Mouse (Mus musculus) frontal cortex, postnatal 36 days (tissue): ENCODE measurements around the gene Kansl3.

Experiments used
- DNase-seq, 2 experiments: peaks; one replicate each; pipeline ENCODE4 v3.0.0; 2022; ENCODE audit warnings: low spot score in 2 of 2

Gene Kansl3

GRCm38 (mm10) chr1:36321829-36322573 is 47.0 kb downstream of the Kansl3 start:
- DNase-seq, result no peak

DNA sequence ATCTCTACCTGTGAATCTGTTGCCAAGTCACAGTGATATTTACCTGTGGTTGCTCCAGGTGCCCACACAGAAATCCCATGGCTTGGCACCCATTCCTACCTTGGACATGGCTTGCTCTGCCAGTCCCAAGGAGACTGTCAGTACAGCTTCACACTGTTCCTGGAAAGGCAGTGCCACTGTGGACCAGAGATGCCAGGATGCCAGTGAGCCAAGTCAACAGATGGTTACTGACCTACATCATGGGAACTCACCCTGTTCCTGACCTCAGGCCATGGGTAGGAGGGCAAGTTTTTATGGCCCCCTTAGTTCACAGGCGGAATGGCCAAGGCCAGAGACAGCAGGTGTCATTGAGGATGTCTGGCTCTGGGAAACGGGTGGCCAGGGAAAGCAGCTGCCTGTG is 47.8 kb downstream of the Kansl3 start:
- DNase-seq, result no peak

DNA sequence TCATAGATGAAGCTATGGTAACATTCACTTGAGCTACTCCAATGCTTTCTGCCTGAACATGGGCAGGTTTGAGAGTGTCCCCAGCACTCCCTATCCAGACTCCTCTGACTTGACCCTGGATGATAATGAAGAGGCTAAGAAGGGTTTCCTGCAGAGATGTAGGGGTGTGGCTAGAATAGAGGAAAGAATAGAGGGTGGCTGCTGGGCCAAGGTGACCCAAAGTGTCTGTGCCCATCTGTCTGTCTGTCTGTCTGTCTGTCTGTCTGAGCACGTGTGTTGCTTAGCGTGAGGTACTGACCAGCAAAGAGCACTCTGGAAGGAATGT is 53.2 kb downstream of the Kansl3 start:
- no peak for DNase-seq

DNA sequence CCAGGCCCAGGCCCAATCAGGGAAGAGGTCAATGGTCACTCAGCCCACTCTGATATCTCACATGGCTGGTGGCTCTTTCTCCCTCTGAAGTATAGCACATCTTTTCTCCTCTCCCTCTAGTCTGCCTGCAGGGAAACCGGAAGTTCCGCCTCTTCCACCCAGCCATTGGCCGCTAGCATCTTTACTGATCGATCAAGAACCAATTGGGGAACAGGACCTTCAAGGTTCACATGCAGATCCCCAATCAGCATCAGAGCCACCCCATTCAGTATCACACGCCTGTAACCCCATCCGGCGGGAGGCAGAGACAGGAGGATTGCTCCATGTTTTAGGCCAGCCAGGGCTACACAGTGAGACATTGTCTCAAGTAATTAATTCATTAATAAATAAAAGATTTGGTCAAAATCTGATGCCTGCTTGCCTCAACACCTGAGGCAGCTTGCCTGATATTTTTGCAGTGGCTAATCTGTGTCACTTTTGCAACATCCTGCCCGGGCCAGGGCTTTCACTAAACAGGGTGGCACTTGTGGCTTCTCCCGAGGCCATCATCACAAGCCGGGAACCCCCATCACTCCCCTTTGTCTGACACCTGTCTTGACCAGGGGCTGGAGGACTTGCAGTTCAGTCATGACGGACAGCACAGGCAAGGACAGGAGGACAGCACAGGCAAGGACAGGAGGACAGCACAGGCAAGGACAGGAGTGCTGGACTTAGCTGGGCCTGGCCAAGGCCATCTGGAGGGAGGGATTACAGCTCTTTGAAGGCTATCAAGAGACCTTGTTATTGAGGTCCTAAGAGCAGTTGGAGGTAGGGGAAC is 53.8 kb downstream of the Kansl3 start:
- DNase-seq, result no peak

GRCm38 (mm10) chr1:36309498-36309901 is 59.5 kb downstream of the Kansl3 start:
- DNase-seq, result peak; percentile 34 to 45

- DNase-seq, result no peak
Observed at GRCm38 (mm10) chr1:36308966-36309475, 60.0 kb downstream of the Kansl3 start.

GRCm38 (mm10) chr1:36308451-36308901 is 60.5 kb downstream of the Kansl3 start:
- DNase-seq, result no peak

DNA sequence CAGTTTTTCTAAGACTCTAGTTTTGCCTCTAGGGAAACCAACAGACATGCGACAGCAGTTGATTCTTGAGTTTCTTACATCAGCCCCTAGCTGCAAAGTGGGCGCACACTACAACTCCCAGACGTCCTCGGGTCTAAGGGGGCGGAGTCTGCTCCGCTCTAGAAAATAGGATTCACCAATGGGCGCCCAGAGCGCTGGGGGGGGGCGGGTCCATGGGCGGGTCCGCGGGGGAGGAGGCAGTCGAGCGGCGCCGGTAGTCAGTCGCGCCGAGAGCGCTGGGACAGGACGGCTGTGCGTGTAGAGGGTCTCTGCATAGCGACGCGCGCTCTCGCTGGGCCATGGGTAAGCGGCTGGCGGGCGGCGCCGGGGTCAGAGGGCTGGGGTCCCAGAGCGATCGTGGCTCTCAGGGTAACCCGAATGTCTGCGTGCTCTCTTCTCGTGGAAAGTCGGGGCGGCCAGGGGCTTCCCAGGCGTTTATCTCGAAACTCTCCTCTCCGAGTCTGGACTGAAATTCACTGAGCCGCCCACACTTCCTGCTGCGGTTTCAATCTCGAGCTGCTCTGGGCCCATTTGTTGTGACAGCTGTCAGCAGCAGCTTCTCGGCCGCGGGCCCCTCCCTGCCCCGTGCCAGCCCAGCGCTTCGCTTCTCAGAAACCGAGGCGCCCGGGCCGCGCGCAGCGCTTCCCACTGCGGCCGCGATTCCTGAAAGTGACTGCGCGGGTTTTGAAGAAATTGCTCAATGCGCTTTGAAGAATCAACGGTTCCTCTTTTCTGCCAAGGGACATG is 61.3 kb downstream of the Kansl3 start, which contains the start of gene Arid5a:
Gene Arid5a (plus strand): TSS at position 239 of the 786 bp plus-strand sequence.
- peak; percentile 76 to 84 for DNase-seq

DNA sequence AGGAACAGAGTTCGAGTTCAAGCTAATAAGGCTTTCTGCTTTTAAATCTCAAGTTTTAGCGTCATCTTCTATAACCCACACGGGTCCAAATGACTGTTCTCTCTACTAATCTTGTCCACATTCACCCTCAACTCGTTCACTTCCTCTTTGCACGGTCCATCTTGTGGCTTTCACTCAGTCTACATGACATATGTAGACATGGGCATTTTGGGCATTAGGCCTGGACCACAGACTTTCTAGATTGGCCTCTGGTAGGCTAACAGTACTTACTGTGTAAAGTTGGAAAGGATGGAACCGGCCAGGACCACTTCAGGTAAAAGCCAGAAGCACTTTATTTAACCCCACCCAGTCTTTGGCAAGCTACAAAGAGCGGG is 61.9 kb downstream of the Kansl3 start:
- DNase-seq, result no peak

DNA sequence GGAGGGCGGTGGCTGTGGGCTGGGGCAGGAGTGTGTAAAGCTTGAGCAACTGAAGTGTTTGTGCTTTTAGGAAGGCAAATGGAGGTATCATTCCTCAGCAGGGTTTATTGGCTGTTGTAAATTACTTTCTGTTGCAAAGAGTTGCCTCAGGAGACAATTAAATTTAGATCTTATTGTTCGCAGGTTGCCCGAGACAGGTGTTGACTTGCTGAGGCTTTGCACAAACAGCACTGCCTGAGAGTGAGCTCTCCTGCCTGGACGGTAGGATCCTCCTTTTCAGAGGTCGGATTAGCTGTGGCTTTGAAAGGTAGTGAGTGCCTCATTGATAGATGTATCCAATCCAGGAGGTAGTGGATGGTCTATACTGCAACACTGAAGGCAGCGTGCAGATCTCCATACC is 62.9 kb downstream of the Kansl3 start:
- DNase-seq, result no peak

GRCm38 (mm10) chr1:36304764-36305163 is 64.2 kb downstream of the Kansl3 start:
- DNase-seq, result no peak

DNA sequence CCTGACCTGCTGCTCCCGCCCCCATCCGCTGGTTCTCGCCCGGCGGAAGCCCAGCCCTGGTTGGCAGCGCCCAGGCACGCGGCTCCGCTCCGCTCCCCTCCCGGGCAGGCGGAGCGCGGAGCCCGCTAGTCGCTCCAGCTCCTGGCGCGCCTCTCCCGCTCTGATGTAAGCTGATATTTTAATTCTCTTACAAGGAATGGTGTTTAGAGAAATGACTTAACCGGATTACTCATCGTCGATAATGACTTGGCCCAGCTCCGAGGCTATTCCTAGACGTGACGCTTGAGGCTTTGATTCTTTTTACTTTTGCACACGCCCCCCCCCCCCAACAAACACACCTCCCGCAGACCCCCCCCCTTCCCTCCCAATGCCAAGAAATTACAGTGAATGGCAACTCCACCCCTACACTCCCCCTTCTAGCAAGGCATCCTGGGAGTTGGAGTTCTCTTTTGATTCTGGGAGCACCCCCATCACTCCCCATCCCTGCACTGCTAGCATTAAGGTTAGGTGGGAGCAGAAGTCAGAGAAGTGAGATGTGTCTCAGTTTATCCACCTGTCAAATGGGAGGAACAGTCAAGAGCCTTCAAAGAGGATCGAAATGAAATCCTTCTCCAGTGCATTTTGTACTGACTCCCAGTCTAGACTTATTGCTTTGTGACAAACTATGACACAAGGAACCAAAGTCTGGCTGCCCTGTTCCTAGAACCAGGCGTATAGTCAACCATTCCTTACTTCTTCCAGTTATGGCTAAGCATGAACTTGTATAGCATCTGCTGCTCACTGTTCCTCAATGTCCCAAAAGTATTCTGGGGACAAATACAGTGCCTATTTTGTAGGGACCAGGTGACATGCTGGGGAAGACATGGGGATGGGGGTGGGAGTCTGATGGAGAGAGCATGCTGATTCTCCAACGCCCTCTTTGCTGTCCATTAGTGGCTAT is 65.3 kb downstream of the Kansl3 start:
- peak; percentile 75 to 88 for DNase-seq

GRCm38 (mm10) chr1:36302957-36303356 is 66.0 kb downstream of the Kansl3 start:
- DNase-seq, result no peak

DNA sequence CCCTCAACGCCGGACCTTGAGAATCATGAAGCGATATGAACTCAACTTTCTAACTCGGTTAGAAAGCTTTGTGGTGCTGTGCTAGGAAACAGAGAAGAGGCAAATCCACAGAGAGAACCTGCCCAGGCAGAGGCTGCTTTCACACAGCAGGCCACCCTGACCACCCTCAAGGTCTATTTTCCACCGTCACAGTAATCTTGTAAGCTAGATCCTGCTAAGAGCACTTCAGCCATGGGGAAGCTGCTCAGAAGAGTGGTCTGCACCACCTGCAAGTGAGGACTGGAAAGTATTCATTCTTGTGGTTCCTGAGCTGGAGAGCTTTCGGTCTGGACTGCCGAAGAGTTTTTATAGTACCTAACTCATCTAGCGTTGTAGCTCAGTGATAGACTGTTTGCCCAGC is 66.7 kb downstream of the Kansl3 start:
- no peak for DNase-seq

DNA sequence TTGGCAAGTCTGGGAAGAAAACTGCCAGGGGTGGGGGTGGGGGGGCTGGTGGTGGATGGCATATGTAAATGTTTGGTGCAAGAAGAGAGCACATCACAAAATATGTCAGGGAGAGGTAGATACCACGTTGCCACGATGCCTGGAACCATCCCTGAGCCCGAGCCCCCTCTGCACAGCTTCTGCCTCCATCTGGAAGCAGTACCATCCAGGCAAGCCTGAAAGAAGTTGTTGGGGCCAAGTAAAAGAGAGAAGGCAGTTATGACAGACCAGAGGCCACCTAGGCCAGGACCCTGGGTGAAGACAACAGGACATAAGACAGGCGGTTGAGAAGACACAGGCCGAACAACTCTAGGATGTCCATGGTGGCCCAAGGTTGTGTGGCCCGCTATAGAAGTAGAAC is 68.5 kb downstream of the Kansl3 start:
- DNase-seq, result no peak

GRCm38 (mm10) chr1:36299676-36300075 is 69.3 kb downstream of the Kansl3 start:
- no peak for DNase-seq

DNA sequence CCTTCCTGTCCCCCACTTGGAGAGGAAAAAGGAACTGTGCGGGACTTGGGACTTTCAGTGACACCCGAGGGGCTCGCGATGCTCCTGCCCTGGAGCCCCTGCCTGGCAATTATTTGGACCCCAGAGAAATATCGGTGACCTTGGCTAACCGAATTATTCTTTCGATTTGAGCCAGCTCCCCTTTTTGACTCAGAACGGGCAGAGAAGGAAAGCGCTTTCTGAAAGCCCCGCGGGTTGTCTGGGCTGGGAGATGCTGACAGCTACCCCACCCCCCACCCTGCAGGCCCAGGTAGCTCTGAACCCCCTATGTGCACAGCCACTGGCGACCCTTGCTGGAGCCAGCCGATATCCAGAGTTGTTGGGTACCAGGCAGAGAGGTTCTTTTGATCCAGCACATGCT is 69.9 kb downstream of the Kansl3 start:
- no peak for DNase-seq

DNA sequence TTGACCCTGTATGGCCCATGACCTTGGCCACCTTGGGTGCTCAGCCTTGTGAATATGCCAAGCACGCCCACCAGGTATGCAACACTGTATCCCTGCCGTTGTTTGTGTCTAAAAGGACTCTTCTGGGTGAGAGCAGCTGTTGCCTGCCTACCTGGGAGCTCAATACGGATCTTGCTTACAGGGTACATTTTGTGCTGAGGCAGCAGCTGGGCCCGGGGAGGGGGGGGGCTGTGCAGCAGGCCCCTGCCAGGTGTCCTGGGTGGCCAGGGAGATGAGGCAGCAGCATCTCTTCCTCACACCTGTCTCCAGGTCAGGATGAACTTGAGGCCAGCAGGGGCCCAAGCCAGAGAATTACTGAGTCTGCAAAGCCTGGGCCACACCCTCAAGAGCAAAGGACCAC is 70.9 kb downstream of the Kansl3 start:
- no peak for DNase-seq

- DNase-seq, result no peak
Observed at GRCm38 (mm10) chr1:36296466-36297149, 72.4 kb downstream of the Kansl3 start.

- no peak for DNase-seq
Observed at GRCm38 (mm10) chr1:36294402-36294801, 74.6 kb downstream of the Kansl3 start.
